Mouse (Mus musculus) cerebellum, adult 9-10 months (tissue): ENCODE measurements around the gene Hax1.

ENCODE experiments used
- DNase-seq: peaks from one replicate; pipeline ENCODE4 v3.0.0; 2022

Gene Hax1

DNA sequence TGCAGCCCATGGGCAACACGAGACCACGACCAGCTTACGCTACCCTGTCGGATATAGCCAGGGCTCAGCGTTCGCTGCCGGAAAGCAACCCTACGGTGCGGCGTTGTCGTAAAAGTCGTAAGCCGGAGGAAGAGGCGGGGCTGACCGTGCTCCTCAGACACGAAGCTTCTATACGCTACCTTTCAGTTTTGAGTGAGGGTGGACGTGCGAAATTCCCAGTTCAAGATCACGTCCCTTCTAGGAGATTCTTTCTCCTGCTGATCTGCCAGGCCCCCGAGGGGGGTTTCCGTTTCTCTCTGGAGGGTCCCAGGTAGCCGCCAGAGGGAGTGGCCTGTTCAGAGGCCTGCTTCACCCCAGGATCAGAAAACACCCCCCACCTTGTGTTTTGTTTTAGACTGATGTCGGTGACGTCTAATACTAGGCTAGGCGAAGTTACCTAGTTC, at the start of gene Hax1:
Hax1 (minus strand) TSS at position 169 of the 443 bp plus-strand sequence.
- DNase-seq, result peak; percentile 94

DNA sequence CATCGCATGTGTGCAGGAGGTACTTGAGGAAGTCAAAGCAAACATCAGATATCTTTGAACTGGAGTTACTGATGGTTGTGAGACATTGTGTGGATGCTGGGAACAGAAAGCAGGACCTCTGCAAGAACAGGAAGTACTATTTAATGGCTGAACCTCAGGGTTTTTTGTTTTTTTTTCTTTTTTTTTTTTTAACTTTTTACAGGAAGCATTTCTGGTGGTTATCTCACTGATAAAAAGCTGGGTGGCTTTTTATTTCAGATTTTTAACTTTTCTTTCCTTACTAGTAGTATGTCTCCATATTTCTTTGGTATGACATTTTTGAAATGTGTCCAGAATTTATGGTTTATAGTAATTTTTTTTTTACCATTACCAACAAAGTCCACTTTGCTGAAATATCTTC, 37.7 kb upstream of the Hax1 start:
- no peak for DNase-seq

DNA sequence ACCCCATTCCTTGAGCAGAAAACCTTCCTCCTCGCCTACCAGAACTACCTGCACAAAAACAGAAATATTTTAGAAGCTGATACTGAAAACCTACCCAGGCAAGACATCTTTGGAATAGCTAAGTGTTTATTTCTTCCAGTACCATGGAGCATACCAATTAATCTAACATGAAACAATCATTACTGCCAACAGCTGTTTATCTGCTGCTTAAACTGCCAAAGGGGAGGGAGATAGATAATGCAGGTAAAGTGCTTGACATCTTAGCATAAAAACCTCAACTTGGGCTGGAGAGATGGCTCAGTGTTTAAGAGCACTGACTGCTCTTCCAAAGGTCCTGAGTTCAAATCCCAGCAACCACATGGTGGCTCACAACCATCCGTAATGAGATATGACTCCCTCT, 36.1 kb upstream of the Hax1 start:
- no peak for DNase-seq

DNA sequence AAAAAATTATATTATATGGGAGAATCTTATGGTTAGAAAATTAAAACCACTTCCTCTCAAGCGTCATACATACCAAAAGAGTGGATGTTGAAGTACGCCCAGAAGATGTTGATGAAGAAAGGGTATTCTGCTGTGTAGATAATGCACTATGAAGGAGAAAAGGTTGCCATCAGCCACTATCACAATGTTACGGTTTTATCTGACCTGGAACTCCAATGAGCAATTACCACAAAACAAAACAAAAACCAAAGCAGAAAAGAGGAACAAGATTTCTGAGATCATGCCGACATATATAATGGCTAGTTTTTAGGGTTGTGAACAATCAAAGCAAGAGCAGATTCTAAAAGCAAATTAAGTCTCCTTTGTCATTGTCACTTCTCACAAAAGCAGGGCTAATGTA, 18.0 kb upstream of the Hax1 start:
- DNase-seq, result no peak

DNA sequence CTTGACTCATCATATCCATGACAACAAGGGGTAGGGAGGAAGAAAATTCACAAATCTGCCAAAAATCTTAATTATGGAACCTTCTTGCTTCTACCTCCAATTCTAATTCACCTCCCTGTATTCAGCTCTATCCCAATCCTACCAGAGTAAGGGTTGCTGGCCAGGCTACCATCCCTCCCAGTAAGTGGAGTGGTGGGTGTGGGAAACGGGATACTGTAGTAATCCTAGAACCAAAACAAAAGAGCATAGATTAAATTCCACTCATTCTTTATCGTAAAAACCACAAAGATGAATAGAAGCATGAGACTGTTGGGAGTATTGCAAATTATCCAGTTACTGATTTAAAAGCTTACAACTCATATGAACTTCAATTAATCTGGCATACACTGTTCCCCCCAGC, 11.7 kb upstream of the Hax1 start:
- DNase-seq, result no peak

DNA sequence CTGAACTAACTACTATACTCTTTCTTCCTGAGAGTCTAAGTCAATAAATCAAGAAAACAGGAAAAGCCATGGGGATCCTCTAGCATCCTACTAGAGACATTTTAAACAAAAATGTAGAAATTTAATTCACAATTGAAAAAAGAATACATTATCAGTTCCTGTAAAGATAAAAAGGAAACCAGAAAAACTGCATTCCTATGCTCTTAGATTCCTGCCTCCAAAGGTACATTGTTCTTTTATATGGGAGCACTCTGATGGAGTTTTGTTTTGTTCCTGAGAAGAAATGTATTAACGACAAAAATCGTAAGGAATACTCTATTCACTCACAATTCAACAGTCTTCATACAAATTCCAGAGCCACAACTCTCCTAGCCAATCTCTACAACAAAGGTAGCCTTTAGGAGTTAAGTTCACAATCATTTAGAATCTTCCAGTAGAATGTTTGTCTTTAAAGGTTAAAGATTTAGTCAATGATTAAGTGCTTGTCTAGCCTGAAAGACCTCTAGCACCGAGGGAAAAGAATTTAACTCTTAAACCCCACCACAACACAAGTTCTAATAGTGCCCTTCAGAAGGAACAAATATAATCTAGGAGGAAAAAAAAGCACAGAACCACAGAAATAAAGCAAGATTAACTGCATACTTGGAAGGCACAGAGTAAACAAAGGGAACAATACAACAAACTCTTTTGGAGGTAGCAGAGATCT, 5.7 kb upstream of the Hax1 start:
- DNase-seq, result no peak

DNA sequence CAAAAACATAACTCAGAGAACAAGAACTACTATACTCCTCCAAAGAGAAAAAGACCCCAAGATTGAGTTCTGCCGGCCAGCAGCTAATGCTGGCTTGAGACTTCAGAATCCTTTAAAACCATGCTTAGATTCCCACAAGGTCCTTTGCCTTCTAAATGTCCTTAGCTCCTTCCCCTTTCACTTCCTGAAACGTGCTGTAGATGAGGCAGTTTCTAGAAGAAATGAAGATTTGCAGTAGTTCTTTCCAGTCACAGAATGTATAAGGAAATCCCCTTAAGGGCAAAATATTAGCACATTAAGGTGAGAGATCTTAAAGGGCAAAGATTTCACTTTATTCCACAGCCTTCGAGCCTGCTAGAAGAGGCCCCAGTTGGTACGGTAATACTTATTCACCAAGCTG, 1.2 kb upstream of the Hax1 start:
- DNase-seq, result no peak

DNA sequence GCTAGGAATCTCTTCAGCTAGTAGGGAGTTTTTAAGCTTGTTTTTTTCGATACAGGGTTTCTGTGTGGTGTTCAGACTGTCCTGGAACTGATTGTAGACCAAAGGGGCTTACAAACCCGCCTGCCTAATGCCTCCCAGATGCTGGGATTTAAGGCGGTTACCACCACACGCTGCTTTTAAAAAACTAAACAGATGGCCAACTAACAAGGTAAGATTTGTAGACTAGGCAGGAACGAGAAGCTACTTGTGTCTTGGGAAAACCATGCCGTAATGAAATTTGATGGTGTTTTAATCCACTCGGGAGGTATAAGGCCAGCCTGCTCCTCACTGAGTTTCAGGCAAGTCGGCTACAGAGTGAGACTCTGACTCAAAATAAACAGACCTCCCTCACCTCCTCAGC, 510 bp upstream of the Hax1 start:
- DNase-seq, result no peak

DNA sequence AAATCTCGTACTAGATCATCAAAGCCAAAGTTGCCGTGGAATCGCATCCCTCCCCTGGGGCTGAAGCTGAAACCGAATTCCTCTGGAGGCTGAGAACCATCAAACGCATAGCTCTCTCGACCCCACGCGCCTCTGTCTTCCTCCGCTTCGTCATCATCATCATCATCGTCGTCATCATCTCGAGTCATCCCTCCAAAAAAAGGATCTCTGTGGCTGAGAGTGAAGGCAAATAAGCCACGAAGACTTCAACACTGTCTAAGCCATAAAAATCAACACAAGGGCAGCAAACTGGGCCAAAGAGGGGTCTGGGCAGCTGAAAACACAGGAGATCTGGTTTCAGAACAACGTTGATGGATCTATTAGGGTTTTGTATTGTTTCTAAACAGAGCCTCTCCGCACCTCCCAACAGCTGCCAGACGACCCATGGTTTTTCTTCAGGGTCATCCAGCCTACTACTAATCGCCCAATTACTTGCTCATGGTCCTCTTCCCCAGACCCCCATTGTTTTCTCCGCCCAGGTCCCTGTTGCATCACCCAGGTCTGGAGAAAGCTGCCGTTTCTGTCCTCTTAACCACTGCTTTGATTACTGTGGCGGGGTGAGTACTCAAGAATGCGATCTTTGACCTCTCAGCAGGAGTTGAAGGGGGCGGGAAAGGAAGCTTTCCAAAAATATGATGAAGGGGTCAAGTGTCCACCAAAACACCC, 637 bp downstream of the Hax1 start:
- peak; percentile 16 for DNase-seq

DNA sequence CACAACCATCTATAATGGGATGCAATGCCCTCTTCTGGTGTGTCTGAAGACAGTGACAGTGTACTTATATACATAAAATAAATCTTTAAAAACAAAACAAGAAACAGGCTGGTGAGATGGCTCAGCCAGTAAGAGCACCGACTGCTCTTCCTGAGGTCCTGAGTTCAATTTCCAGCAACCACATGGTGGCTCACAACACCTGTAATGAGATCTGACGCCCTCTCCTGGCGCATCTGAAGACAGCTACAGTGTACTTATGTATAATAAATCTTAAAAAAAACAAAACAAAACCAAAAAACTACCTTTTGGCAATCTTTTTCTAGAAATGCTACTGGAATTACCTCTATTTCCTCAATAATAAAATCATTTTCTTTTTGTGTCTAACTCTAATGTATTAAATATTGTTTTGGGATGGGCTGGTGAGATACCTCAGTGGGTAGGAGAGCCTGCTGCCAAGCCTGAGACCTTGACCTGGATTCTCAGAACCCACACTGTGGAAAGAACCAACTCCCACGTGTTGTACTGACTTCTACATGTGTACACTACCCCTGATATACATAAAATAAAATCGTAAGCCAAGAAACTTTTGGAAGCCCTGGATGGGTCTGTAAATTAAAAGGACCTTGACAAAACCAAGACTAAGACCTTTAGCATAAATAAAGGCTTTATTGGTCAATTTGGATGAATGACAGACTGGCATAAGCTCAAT, 3.6 kb downstream of the Hax1 start:
- no peak for DNase-seq

DNA sequence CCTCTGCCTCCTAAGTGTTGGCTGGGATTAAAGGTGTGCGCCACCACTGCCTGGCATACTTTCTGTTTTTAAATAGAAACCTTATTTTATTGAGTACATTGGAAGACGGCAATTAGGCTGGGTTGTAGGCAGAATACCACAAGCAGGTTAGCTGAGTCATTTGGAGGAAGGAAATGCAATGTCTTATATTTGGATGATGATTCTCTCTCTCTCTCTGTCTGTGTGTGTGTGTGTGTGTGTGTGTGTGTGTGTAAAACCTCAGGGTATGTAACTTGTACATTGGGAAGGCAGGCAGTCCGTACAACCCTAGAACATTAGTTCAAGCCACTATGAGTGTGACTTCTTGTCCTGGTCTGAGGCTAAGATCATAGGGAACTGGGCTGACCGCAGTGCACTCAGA, 10.8 kb downstream of the Hax1 start:
- no peak for DNase-seq

DNA sequence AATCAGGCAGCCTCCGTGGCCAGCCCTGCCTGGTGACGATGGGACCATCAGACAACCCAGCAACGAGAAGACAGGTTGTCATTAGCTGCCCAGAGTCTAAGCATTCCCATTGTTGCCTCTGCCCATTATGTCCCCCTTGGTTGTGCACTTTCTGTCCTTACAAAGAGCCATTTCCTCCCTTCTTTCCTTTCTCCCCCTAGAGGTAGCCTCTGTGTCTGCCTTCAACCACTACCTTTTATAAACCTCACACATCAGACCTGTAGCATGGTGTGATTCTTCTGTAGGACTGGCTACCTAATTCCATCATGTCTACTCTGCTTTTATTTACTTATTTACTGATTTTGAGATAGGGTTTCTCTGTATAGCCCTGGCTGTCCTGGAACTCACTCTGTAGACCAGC, 11.4 kb downstream of the Hax1 start:
- DNase-seq, result no peak

DNA sequence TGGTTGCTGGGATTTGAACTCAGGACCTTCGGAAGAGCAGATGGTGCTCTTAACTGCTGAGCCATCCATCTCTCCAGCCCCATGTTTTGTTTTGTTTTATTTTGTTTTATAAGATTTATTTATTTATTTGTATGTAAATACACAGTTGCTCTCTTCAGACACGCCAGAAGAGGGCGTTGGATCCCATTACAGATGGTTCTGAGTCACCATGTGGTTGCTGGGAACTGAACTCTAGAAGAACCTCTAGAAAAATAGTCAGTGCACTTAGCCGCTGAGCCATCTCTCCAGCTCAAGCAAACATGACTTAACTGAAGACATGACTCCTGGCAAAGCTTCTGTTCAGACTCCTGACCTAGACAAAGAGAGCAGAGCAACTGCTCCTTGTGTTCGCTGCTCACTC, 16.2 kb downstream of the Hax1 start:
- no peak for DNase-seq

DNA sequence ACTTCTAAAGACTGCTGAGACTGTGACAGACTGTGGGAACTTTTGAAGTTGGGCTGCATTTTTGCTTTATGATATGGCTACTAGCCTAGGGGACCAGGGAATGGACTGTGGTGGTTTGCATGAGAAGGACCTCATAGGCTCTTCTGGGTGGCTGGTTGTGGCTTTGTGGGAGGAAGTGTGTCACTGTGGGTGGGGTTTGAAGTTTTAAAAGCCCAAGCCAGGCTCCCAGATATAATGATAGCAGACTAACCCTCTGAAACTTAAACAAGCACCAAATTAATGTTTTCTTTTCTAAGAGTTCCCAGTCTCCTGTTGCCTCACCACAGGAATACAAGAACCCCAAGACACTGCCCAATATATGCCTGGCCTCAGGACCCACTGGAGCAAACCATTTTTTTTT, 21.7 kb downstream of the Hax1 start:
- DNase-seq, result no peak

DNA sequence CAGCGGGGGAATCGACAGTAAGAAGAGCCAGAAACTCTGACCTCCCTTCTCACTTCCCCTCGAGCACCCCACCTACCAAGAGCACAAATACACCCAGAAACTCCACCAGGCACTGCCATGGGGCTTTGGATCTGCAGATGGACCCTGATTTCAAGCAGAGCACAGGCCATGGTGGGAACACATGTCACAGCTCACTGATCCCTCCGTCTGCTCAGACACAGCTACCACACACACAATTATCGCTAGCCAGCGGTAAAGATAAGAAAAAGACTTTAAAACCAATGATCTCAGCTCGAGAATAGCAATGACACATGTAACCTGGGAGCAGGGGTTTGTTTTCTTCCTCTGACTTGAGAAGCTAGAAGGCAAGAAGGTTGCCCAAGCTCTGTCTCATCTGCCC, 30.1 kb downstream of the Hax1 start:
- DNase-seq, result no peak

DNA sequence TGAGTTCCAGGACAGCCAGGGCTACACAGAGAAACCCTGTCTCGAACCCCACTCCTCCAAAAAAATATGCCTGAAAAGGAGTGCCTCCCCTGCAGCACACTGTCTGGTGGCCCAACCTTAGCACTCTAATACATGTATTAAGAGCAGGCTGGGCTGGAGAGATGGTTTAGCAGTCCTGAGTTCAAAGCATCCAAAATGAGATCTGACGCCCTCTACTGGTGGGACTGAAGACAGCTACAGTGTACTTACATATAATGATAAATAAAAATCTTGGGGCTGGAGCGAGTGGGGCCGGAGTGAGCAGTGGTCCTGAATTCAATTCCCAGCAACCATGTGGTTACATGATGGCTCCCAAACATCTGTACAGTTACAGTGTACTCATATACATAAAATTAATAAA, 31.6 kb downstream of the Hax1 start:
- DNase-seq, result no peak

DNA sequence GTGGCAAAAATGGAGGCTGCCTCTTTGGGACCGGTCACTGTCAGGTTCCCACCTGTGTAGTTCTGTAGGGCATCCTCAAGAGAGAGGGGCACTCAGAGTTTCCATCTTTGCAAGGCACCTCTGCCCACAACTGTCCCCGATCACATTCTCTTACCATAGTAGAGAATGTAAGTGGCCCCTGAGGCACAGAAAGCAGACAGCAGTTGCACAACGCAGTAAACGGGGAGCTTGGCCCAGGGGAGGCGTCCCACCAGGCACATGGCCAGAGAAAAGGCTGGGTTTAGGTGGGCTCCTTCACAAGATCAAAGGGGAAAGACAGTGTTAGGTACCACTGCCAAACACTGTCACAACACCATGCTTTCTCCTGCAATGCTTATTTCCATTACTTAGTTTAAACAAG, 32.6 kb downstream of the Hax1 start:
- DNase-seq, result no peak

DNA sequence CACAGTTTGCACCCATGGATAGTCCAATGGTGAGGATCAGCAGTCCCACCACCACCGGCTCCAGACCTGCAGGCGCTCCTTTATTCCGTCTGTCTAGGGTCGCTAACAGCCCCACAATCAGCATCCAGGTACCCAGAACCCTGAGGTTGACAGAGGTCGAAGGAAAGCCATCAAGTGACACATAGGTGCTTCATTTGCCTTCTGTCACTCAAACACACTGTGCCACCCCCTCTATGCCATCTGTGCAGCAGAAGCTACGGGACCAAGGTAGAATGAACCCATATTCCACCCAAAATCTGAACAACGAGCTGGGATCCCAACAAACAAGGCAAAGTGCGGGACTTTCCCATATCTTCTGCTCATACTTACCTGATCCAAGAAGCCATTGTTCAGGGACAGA, 33.0 kb downstream of the Hax1 start:
- no peak for DNase-seq

DNA sequence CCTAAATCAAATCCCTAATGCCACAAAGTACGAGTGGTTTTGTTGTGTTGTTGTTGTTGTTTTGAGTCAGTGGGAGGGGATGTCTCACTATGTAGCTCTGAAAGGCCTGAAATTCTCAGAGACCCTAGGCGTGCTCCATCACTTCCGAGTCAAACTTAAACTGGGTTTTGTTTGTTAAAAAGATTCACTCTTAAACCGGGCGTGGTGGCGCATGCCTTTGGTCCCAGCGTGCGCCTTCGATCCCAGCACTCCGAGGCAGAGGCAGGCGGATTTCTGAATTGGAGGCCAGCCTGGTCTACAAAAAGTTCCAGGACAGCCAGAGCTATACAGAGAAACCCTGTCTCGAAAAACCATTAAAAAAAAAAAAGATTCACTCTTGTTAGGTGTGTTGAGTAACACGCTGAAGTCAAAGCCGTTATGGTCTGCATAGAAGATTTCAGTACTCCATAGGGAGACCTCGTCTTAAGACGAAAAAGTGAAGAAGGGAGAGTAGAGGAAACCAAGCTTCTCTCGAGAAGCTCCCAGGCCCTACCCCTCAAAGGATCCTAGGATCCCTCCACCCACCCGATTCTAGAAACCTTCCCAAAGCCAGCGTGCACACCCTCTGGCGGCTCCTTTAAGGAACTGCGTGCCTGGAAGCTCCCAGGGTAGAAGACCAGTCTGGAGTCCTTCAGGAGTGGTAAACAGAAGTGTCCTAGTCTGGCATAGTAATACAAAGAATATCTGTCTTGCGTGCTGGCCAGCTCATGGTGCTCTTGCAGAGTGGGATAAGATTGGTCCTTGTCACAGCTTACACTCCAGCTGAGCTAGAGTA, 34.4 kb downstream of the Hax1 start:
- DNase-seq, result peak; percentile 75

DNA sequence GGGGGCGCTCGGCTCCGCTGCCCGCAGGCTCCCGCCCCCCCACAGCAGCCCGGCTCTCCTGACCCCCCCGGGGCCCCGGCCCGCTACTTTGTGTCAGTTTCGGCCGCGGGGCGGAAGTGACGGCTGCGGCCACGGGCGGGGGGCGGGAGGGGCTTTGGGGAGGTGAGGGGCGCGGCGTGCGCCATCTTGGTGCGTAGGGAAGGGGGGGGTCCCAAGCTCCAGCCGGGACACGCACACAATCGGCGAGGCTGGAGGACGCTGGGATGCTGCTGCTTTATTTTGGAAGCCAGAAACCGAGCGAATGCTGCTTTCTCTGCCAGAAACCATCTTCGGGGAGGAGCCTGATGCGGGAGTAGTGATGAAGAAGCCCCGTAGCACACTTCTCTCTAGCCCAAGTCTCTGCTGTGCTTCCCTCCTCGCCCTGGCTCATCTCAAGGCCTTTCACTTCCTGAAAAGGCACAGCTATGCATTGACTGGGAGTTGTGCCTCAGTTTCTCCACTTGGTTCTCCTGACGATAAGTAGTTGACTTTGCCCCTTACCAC, 35.3 kb downstream of the Hax1 start, which contains the start of gene Atp8b2:
Atp8b2 (minus strand) TSS at position 288 of the 543 bp plus-strand sequence.
- DNase-seq, result peak; percentile 64

DNA sequence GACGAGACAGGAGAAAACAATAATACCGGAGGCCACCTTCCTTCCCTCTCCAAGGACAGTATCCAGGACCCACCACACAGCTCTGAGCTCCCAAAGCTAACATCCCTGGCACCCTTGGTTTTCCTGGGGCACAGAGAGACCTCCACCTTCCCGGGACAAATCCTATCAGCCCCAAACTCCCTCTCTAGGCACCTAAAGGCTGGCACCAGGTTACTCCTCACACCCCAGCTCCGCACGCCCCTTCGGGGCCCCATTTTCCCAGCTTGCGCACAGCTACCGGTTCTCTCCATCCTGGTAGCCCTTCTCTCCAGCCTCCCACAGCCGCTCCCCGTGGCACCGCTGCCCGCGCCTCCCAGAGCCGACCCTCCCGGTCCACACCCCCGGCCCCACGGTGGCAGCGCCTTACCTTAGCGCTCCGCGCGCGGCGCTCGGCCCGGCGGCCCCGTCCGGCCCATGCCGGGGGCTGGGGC, 35.8 kb downstream of the Hax1 start:
- DNase-seq, result peak; percentile 50

DNA sequence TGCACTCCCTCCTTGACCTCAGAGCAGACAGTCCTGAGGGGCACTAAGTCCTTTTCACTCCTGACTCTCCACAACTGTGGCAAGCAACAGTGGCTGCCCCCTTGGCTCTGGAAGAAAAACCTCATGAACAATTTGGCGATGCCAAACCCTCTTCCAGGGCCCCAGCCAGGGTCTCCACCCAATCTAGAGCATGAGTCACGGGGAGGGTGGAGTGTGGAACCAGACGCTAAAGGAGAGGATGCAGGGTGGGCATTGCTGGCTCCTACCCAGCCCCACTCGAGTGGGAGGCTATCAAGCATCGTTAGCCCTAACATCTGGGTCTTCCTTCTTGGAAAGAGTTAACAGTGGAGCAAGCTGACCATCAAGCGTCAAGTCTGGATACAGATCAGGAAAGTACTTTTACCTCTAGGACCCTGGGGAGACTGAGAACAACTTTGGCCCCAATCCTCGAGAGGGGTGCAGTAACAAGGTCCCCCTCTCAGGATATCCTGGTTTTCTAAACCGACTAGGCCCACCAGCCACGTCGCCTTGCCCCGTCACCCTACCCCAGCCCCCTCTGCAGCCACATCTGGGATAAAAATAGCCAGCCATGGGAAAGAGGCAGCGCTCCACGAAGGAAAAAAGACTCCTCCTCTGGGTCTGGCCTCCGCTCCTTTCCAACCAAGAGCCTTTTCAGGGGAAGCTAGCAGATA, 36.4 kb downstream of the Hax1 start:
- DNase-seq, result peak; percentile 44
